Mouse (Mus musculus) forebrain, embryonic 14.5 days (tissue): ENCODE measurements around the gene Lrrc51. TPM values are rescaled to one million over a fixed set of nuclear protein-coding genes. Genes with fewer than 3 reads are reported as not detected.
A peak's percentile ranks its signal among the peaks of the same experiment; 100 is the strongest.

Source experiments
- ATAC-seq: fragments of 200-750 bp; cut with Nextera tagmentation; 2 replicates; pipeline ENCODE4 v1.8.0; 2017; ENCODE audit warnings: mild to moderate bottlenecking, moderate library complexity
- DNase-seq: peaks from one replicate; pipeline ENCODE4 v3.0.0-alpha.2; 2015; ENCODE audit warnings: low spot score
- H3K27ac ChIP-seq: fragments of 300-500 bp; sonication (generic); 2 replicates; pipeline ENCODE4 v1.5.1; 2014; ENCODE audit warnings: low read depth, mild to moderate bottlenecking, control low read depth, low read length, moderate library complexity
- H3K27me3 ChIP-seq: fragments of 300-500 bp; sonication (generic); replicated peaks from 2 replicates; pipeline ENCODE4 v1.6.1; 2014; ENCODE audit warnings: low read length, control low read depth, mixed read lengths; ENCODE audit not compliant: control insufficient read depth, insufficient read depth
- H3K36me3 ChIP-seq: fragments of 300-500 bp; sonication (generic); 2 replicates; pipeline ENCODE4 v1.6.1; 2014; ENCODE audit warnings: low read length, control low read depth; ENCODE audit not compliant: control insufficient read depth, insufficient read depth
- H3K4me1 ChIP-seq: fragments of 300-500 bp; sonication (generic); 2 replicates; pipeline ENCODE4 v1.6.1; 2014; ENCODE audit warnings: antibody characterized with exemption, low read length, control low read depth; ENCODE audit not compliant: control insufficient read depth, insufficient read depth
- H3K4me2 ChIP-seq: fragments of 300-500 bp; sonication (generic); 2 replicates; pipeline ENCODE4 v1.6.1; 2014; ENCODE audit warnings: mild to moderate bottlenecking, control low read depth, low read length
- H3K4me3 ChIP-seq: fragments of 300-500 bp; sonication (generic); 2 replicates; pipeline ENCODE4 v1.5.1; 2014; ENCODE audit warnings: low read depth, low read length, control low read depth
- H3K9ac ChIP-seq: fragments of 300-500 bp; sonication (generic); 2 replicates; pipeline ENCODE4 v1.6.1; 2014; ENCODE audit warnings: mild to moderate bottlenecking, low read length, control low read depth, moderate library complexity
- H3K9me3 ChIP-seq: fragments of 300-500 bp; sonication (generic); replicated peaks from 2 replicates; pipeline ENCODE4 v1.6.1; 2016; ENCODE audit warnings: low read length, control low read depth, mixed read lengths; ENCODE audit not compliant: control insufficient read depth
- WGBS: fragments of 180-500 bp; shearing (Covaris S2); extraction: QIAGEN DNeasy Blood & Tissue Kit; methylation state at CpG from one replicate; pipeline ENCODE4 v1.1.7; 2014; 5-methylcytosine and 5-hydroxymethylcytosine counted together
- polyA plus RNA-seq: library from polyadenylated mRNA; unstranded; fragments of >200 nt; fragmentation: Nextera tagmentation; extraction: Ambion mirVana; gene quantifications from 2 replicates; pipeline ENCODE4 v1.2.1, GENCODE M21; 2014

Gene Lrrc51
- polyA plus RNA-seq, 1 experiment from 2014 or later: 12.9 TPM

DNA sequence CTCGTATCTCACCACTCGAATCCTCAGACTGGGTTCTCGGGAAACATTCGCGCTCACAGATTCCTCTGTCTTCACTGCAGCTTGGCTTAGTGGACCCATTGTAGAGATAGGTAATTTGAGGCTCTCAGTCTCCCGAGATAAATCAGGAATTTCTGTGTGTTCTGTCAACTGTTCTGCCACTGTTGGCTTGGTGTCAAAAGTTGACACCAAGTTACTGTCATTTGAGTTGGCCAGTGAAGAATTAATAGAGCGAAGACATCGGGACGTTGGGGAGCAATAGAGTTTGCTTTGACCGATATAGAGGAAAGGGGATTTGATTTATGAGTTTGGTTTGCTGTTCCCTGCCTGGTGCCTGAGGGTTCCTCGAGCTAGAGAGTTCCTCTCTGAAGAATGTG lies 27.4 kb downstream of the Lrrc51 start, which contains the start of gene Tomt:
Gene Tomt, minus strand, starts transcription at position 73 of the 395 bp plus-strand sequence.
- H3K4me2 ChIP-seq: peak within 1 kb of the TSS; percentile 80
- 24% methylated on average over 11 of the region's 11 CpGs for WGBS
- peaks cover 10% of the 10 kb centered on the region for H3K4me1 ChIP-seq
- peak within 1 kb of the TSS; percentile 67 for H3K4me3 ChIP-seq
- no peak for DNase-seq
- no peak for ATAC-seq
- no peaks in the 10 kb centered on the region for H3K27me3 ChIP-seq
- H3K9me3 ChIP-seq: no peaks in the 10 kb centered on the region
- peaks cover 17% of the 10 kb centered on the region for H3K36me3 ChIP-seq
- H3K27ac ChIP-seq: peak within 1 kb of the TSS; percentile 95
- H3K9ac ChIP-seq: peak within 1 kb of the TSS; percentile 90

DNA sequence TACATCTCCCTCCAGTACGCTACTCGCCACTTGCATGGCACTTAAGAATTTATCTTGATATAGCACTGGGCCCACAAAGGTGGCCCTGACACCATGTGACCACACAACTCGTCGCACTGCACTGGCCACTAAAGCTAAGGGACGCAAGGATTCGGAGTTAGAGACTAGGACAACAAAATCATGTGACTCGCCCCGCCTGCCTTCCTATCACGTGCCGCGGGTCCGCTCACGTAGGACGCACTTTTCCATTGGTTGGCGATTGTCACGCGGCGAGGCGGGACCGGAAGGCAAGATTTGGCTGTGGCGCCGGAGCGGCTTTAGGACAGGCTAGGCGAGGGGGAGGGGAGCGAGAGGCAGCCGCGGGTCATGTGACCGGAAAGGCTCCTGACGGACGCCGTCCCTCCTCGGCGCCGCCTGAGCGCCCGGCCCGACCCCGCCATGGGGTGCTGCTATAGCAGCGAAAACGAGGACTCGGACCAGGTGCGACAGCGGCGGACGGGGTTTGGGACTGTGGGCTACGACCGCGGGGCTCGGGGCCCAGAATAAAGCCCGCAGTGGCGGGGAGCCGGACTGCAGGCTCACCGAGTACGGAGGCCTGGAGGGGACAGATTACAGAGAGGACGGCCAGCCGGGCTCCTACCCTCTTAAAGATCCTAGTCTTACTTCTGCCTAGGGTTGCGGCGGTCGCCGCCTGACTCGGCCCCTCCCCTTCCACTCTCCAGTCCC lies 28.0 kb downstream of the Lrrc51 start, which contains the start of gene Lamtor1:
Gene Lamtor1, plus strand, starts transcription at position 344 of the 726 bp plus-strand sequence.
- ATAC-seq (peak; percentile 99), DNase-seq (peak; percentile 99)
- Histone ChIP-seq H3K27me3 (no peaks in the 10 kb centered on the region), H3K9me3 (no peaks in the 10 kb centered on the region), H3K36me3 (peaks cover 11% of the 10 kb centered on the region), H3K9ac (peak within 1 kb of the TSS; percentile 90), H3K27ac (peak within 1 kb of the TSS; percentile 95), H3K4me3 (peak within 1 kb of the TSS; percentile 67), H3K4me2 (peak within 1 kb of the TSS; percentile 80), H3K4me1 (peaks cover 10% of the 10 kb centered on the region)
- whole genome bisulfite sequencing: under 1% methylated on average over 61 of the region's 61 CpGs

DNA sequence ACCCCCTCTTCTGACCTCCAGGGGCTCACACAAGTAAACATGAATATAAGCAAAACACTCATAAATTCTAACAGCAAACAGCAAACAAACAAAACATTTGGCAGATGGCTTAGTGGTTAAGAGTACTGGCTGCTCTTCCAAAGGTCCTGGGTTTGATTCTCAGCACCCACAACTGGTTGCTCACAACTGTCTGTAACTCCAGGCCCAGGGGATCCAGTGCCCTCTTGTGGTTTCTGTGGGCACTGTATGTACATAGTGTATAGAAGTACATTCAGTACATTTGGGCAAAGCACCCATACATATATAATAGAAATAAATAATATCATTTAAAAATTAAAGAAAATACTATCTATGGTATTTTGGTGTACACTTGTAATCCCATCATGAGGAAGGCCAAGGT lies 30.8 kb downstream of the Lrrc51 start:
- no peak for ATAC-seq
- H3K27ac ChIP-seq: no peak overlapping the region

DNA sequence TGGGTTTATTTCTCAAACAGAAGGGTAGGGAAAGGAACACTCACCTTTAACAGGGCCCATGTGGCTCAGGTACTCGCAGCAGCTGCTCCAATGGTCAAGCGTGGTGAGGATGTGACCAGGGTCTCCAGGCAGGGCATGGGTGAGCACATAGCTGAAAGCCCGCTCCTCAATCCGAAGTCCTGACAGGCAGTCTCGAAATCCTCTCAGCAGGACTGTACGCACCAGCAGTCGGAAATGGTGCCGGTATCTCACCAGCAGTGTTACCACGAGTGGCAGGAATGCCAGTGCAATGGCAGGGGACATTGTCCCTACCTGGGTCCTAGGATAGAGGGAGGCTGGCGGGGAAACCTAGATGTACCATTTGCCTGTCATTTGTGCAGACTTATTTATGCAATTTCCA lies 31.7 kb downstream of the Lrrc51 start:
- DNase-seq (no peak), ATAC-seq (no peak)
- Histone ChIP-seq H3K4me2 (no peak overlapping the region), H3K36me3 (no peaks in the 10 kb centered on the region), H3K9me3 (no peaks in the 10 kb centered on the region), H3K9ac (no peak overlapping the region), H3K4me3 (no peak overlapping the region), H3K27me3 (no peaks in the 10 kb centered on the region), H3K27ac (no peak overlapping the region), H3K4me1 (peaks cover 12% of the 10 kb centered on the region)
- 95% methylated on average over 10 of the region's 10 CpGs for WGBS

More for the DNA sequence above, 30.8 kb downstream of the Lrrc51 start:
- Histone ChIP-seq H3K9ac (no peak overlapping the region), H3K4me3 (no peak overlapping the region), H3K9me3 (no peaks in the 10 kb centered on the region), H3K4me2 (no peak overlapping the region), H3K4me1 (peaks cover 10% of the 10 kb centered on the region), H3K27me3 (no peaks in the 10 kb centered on the region), H3K36me3 (no peaks in the 10 kb centered on the region)
- no peak for DNase-seq

DNA sequence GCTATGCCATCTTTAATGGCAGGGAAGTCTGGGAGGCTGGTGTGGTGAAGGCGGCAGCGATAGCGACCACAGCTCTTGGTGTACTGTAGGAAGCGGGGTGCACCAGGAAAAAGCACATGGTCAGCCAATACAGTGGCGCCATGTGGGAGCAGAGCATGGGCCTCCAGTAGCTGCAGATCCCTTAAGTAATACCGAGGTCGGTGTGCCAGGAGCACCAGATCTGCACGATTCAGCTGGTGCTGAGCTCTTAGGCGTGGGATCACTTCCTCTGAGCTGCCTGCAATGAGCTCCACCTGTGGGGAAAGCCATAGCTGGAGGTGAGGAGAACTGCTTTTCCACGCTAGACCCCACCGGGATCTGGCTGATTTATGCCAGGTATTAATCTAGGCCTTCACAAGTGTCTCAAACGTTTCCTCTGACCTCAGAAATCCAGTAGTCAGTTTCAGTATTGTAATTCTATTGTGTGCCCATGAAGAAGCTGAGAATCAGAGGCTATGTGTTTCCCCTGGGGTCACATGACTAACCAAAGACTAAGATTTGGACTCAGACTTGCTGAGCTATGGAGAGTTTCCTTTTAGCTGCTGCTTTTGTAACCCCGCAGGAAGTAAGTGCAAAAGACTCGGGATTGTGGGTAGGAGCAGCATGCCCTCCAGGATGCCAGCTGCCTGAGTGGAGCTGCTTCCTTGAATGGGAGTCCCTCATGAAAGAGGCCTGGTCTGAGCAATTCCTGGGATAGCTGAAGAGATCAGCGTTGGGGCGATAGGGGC lies 33.2 kb downstream of the Lrrc51 start:
- WGBS: 95% methylated on average over 16 of the region's 16 CpGs
- no peak for ATAC-seq

DNA sequence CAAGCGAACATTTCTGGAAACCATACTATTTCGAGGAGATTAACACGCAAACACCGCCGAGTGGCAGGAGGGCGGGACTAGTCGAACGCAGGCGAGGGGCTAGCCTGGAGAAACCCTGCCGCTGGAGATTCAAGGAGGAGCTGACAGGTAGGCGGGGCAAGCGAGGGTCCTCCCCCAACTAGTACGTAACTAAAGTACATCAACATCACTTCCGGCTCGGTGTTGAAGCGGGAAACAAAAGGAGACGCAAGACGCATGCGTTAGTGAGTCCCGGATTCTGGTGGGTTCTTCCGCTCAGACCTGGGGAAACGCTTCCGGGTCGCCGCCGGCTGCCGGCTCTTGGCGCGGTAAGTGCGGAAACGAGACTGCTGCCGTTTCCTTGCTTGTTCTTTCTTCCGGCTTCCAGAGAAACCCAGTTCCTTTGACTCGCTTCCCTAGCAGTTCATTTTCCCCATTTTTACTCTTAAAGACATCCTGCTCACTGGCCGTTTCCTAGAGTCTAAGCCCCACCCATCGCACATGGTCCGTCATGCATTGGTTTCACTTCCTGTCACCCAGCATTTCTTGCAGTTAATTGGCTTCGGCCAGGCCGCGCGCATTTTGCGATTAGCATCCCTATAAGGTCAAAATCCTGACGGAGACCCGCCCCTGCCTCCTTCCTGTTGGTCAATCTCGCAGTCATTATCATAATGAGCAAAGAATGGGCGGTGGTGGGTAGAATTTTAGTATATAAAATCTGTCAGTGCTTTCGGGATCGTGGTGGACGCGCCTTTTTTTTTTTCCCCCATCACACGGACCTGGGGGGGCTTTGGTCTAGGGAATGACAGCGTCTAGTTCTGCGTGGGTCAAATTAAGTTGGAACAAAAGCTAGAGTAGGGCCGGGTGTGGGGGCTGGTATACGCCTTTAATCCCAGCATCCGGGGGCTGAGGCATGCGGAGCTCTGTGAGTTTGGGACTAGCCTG lies 37.3 kb downstream of the Lrrc51 start:
- Histone ChIP-seq H3K4me2 (peak overlapping the region; percentile 58), H3K27me3 (no peaks in the 10 kb centered on the region), H3K36me3 (no peaks in the 10 kb centered on the region), H3K4me3 (peak overlapping the region; percentile 58), H3K27ac (peak overlapping the region; percentile 92), H3K4me1 (peaks cover 5% of the 10 kb centered on the region; the same call in 1 of the 2 replicates), H3K9ac (peak overlapping the region; percentile 62), H3K9me3 (no peaks in the 10 kb centered on the region)
- under 1% methylated on average over 57 of the region's 57 CpGs for WGBS
- ATAC-seq (peak; percentile 99), DNase-seq (peak; percentile 100)

More for the DNA sequence above, 33.2 kb downstream of the Lrrc51 start:
- no peaks in the 10 kb centered on the region for H3K27me3 ChIP-seq
- H3K9me3 ChIP-seq: no peaks in the 10 kb centered on the region
- H3K36me3 ChIP-seq: no peaks in the 10 kb centered on the region
- H3K4me1 ChIP-seq: peaks cover 8% of the 10 kb centered on the region; the same call in 1 of the 2 replicates
- H3K9ac ChIP-seq: no peak overlapping the region
- H3K27ac ChIP-seq: no peak overlapping the region
- DNase-seq: no peak
- H3K4me2 ChIP-seq: no peak overlapping the region
- H3K4me3 ChIP-seq: no peak overlapping the region

DNA sequence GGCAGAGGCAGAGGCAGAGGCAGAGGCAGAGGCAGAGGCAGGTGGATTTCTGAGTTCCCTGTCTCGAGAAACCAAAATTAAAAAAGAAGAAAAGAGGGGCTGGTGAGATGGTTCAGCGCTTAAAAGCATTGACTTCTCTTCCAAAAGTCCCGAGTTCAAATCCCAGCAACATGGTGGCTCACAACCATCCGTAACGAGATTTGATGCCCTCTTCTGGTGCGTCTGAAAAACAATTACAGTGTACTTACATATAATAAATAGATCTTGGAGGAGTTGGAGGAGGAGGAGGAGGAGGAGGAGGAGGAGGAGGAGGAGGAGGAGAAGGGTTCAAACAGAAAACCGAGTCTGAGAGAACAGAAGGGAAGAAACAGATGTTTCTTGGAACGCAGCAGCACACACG lies 38.0 kb downstream of the Lrrc51 start:
- Histone ChIP-seq H3K9ac (peak overlapping the region; percentile 56), H3K36me3 (no peaks in the 10 kb centered on the region), H3K9me3 (no peaks in the 10 kb centered on the region), H3K4me3 (peak overlapping the region; percentile 58), H3K27me3 (no peaks in the 10 kb centered on the region), H3K4me2 (peak overlapping the region; percentile 40), H3K27ac (peak overlapping the region; percentile 92), H3K4me1 (peaks cover 5% of the 10 kb centered on the region; the same call in 1 of the 2 replicates)
- WGBS: 46% methylated on average over 9 of the region's 9 CpGs
- no peak for DNase-seq
- peak; percentile 7; the same call in 1 of the 2 replicates for ATAC-seq

DNA sequence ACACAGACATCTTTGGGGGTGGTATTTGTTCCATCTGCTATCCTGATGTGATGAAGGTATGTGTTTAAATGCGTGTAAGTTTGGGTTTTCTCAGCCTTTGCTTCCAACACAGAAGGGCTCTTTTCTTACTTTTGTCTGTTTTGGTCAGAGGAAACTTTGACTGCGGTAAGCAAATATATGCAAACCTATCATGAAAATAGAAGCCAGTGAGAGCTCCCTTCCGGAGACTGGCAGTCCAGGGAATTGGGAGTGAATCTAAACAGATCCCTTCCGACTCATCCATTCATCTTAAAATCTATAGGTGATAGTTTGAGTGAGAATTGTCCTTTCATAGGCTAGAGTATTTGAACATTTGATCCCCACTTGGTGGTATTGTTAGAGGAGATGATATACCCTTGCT lies 45.2 kb downstream of the Lrrc51 start:
- no peak overlapping the region for H3K4me2 ChIP-seq
- H3K27ac ChIP-seq: no peak overlapping the region
- no peaks in the 10 kb centered on the region for H3K4me1 ChIP-seq
- no peaks in the 10 kb centered on the region for H3K36me3 ChIP-seq
- H3K9ac ChIP-seq: no peak overlapping the region
- ATAC-seq: no peak
- no peaks in the 10 kb centered on the region for H3K27me3 ChIP-seq
- no peak for DNase-seq
- no peaks in the 10 kb centered on the region for H3K9me3 ChIP-seq
- H3K4me3 ChIP-seq: no peak overlapping the region
- 93% methylated on average over 4 of the region's 4 CpGs for WGBS
